Mouse (Mus musculus): Measurements from ENCODE around the gene Wars. TPM values are rescaled to one million over a fixed set of nuclear protein-coding genes. Genes with fewer than 3 reads are reported as not detected.

Wars gene
- polyA plus RNA-seq, 1 experiment from 2014 or later, result 123 TPM

DNA sequence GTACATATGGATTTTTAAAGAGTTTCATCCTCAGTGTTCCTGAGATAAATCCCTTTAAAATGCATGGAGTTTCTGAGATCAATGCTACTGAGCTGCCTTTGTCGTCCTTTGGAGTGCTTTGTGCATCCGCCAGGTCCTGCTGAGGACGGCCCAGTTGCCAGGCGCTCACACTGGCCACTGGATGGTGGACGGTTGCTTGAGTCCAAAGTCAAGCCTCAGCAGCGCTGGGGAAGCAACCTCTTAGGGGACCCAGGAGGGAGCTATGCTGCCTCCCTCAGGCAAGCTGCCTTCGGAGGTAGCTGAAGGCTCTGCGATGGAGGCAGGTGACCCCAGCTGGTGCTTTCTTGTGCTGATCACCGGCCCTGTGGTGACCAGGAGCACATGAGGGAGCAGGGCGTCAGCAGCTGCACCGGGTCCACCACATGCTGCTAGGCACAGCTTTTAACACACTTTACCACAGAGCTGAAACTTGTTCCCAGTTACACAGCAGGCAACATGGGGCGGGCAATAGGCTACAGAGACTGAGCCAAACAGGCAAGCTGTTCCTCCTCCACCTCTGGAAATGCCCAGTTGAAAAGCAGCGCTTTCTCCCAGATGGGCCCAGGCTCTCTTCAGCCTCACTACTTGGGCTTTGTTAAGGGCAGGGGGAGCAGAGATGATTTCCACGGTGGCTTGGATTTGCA, 11.8 kb upstream of the Wars start:
- H3K27me3 ChIP-seq (replicated peaks), result no peaks in the 10 kb centered on the region
- peak; percentile 31; the same call in 1 of the 2 replicates for ATAC-seq (ENCODE audit: low FRiP score, low read depth)
- peak overlapping the region; percentile 21; the same call in 1 of the 2 replicates for H3K4me2 ChIP-seq (replicated peaks)
- H3K9me3 ChIP-seq, result no peaks in the 10 kb centered on the region
- no peak overlapping the region for H3K9ac ChIP-seq
- H3K27ac ChIP-seq, result peak overlapping the region; percentile 67; the same call in 1 of the 2 replicates
- H3K4me1 ChIP-seq, result peaks cover 54% of the 10 kb centered on the region
- H3K36me3 ChIP-seq, result no peaks in the 10 kb centered on the region
- H3K4me3 ChIP-seq, result no peak overlapping the region
- WGBS, result 26% methylated on average over 14 of the region's 14 CpGs

DNA sequence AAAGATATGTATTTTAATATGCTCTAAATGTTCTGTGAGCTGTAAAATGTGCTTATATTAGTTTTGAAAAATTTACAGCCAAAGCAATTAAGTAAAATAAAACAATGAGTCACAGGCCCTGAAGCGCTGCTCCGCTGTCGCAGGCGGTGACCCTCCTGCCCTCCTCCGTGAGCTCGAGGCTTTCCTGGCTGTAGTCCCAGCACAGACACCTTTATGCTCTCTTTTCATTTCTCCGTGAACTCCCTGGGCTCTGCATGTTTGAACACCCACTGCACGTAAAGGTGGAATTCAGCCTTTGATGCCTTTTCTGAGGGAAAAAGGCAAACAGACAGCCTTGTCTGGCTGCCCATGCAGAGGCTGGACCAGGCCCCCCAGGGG, 10.3 kb upstream of the Wars start:
- no peak overlapping the region for H3K4me2 ChIP-seq (replicated peaks)

DNA sequence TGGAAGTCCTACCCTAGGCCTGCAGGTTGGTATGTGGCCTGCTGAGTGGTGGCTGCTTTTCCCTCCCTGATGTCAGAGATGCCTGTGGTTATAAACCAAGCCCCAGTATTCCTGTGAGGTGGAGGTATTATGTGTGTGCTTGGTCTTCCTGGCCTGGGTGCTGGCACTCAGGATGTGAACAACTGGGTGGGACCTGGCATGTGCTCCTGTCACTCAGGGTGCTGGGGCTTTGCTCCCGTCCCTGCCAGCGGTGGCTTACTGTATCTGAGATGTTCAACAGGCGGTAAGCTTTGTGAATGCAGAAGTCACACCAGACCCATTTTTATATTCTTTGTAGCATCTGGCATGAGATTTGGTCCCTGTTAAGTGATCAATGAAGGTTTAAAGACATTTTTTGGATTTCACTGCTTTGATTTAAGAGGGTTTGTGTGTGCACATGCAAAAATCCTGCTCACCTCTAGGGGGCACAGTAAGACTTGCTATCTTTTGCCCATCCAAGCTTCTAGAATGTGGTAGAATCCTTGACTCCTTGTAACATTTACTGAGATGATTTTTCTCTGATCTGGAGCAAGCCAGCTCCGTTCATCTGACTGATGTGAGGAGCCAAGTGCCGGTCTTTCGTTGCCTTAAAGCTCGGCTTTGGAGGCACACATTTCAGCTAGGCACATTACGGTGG, 9.8 kb upstream of the Wars start:
- WGBS, result 79% methylated on average over 8 of the region's 8 CpGs
- Histone ChIP-seq H3K36me3 (peaks cover 1% of the 10 kb centered on the region; the same call in 1 of the 2 replicates), H3K9me3 (no peaks in the 10 kb centered on the region), H3K4me1 (peaks cover 41% of the 10 kb centered on the region), H3K4me2 (replicated peaks) (no peak overlapping the region), H3K27ac (no peak overlapping the region), H3K4me3 (no peak overlapping the region), H3K9ac (no peak overlapping the region), H3K27me3 (replicated peaks) (no peaks in the 10 kb centered on the region)
- ATAC-seq (ENCODE audit: low FRiP score, low read depth), result no peak

More for the DNA sequence above, 10.3 kb upstream of the Wars start:
- Histone ChIP-seq H3K27me3 (replicated peaks) (no peaks in the 10 kb centered on the region), H3K4me3 (no peak overlapping the region), H3K27ac (no peak overlapping the region), H3K4me1 (peaks cover 46% of the 10 kb centered on the region), H3K36me3 (no peaks in the 10 kb centered on the region), H3K9me3 (no peaks in the 10 kb centered on the region), H3K9ac (no peak overlapping the region)
- ATAC-seq (ENCODE audit: low FRiP score, low read depth), result no peak
- WGBS, result 42% methylated on average over 8 of the region's 8 CpGs

DNA sequence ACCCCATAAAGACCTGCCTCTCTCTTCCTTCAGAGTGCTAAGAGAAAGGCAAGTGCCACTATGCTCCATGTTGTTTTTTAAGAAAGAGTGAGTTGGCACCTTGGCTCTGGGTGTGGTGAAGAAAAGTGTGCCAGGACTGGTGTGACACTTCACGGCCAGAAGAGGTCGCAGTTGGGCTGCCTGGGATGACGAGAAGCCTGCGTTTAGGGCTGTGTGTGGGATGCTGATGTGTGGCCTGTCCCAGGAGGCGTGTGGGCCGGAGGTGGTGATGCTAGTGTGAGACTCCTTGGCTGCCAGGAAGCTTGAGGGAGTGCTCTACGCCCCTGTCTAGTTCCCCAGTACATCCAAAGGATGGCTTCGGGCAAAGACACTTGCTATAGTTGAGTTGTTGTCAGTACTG, 9.0 kb upstream of the Wars start:
- ATAC-seq (ENCODE audit: low FRiP score, low read depth), result 0 out of 2 replicates have a peak, but pooled peaks have one; percentile 38
- Histone ChIP-seq H3K4me2 (replicated peaks) (no peak overlapping the region), H3K27ac (no peak overlapping the region), H3K9me3 (no peaks in the 10 kb centered on the region), H3K4me1 (peaks cover 33% of the 10 kb centered on the region), H3K27me3 (replicated peaks) (no peaks in the 10 kb centered on the region), H3K9ac (no peak overlapping the region), H3K36me3 (peaks cover 6% of the 10 kb centered on the region; the same call in 1 of the 2 replicates), H3K4me3 (no peak overlapping the region)
- WGBS, result 20% methylated on average over 8 of the region's 8 CpGs

DNA sequence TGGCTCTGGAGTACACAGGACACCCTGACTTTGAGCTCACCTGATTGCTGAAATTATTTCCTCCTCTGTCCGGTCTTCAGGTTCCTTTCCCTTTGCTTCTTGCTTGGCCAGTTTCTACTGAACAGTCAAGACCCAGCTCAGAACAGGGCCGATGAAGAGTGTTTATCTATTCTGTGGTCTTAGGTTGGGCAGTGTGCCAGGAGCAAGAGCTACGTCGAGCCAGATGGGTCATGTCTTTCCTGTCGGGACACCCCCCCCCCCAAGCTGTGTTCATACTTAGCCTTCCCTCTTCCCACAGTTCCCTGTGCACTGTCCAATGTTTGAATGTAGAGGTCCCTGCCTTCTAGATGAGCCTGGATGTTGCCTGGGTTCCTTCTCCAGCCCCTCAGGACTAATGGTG, 7.4 kb upstream of the Wars start:
- no peaks in the 10 kb centered on the region for H3K9me3 ChIP-seq
- ATAC-seq (ENCODE audit: low FRiP score, low read depth), result no peak
- H3K36me3 ChIP-seq, result peaks cover 6% of the 10 kb centered on the region; the same call in 1 of the 2 replicates
- 82% methylated on average over 5 of the region's 5 CpGs for WGBS
- no peak overlapping the region for H3K9ac ChIP-seq
- H3K4me1 ChIP-seq, result peaks cover 24% of the 10 kb centered on the region
- no peak overlapping the region for H3K4me2 ChIP-seq (replicated peaks)
- no peaks in the 10 kb centered on the region for H3K27me3 ChIP-seq (replicated peaks)
- no peak overlapping the region for H3K27ac ChIP-seq
- no peak overlapping the region for H3K4me3 ChIP-seq

DNA sequence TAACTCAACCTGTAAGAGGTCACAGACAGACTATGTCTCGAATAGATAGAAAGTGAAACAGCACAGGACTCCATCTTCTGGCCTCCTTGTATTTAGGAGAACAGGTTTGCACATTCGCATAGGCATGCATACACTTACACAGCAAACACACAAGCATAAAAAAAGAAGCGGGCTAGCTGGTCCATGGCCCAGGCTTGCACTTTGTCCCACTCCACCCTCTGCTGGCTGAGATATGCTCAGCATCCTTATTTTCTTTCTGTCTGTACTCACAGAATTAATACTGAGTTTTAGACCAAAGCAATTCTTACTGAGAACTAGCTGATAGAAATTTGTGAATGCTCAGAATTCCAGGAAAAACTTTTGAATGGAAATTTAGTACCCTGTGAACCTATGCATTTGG, 2.0 kb upstream of the Wars start:
- Histone ChIP-seq H3K36me3 (peaks cover 6% of the 10 kb centered on the region; the same call in 1 of the 2 replicates), H3K4me3 (no peak overlapping the region), H3K9me3 (no peaks in the 10 kb centered on the region), H3K27me3 (replicated peaks) (no peaks in the 10 kb centered on the region), H3K27ac (no peak overlapping the region), H3K9ac (no peak overlapping the region), H3K4me1 (peaks cover 15% of the 10 kb centered on the region), H3K4me2 (replicated peaks) (no peak overlapping the region)
- ATAC-seq (ENCODE audit: low FRiP score, low read depth), result no peak
- WGBS, result 79% methylated on average over 3 of the region's 3 CpGs

DNA sequence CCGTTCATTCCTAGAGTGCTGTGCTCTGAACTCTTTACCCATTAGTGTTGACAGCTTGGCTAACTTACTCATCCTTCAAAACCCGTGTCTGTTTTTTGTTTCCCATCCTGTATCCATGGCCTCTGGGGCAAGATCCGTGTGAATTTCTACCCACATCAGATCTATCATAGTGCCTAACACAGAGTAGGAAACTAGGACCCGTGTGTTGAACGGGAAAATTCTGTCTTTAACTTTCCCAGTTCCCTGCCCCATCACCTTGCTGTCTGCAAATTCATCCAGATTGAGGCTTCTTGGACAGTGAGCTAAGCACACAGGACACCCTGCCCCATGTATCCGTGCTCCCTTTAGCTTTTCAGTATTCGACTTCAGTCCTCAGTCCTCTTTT, 450 bp upstream of the Wars start:
- H3K27ac ChIP-seq, result no peak overlapping the region
- peaks cover 17% of the 10 kb centered on the region for H3K36me3 ChIP-seq
- H3K4me2 ChIP-seq (replicated peaks), result peak overlapping the region; percentile 96
- H3K4me3 ChIP-seq, result peak overlapping the region; percentile 88
- H3K4me1 ChIP-seq, result peaks cover 15% of the 10 kb centered on the region
- no peaks in the 10 kb centered on the region for H3K27me3 ChIP-seq (replicated peaks)
- ATAC-seq (ENCODE audit: low FRiP score, low read depth), result peak; percentile 52
- WGBS, result 4% methylated on average over 7 of the region's 7 CpGs
- peak overlapping the region; percentile 64 for H3K9ac ChIP-seq
- H3K9me3 ChIP-seq, result no peaks in the 10 kb centered on the region

DNA sequence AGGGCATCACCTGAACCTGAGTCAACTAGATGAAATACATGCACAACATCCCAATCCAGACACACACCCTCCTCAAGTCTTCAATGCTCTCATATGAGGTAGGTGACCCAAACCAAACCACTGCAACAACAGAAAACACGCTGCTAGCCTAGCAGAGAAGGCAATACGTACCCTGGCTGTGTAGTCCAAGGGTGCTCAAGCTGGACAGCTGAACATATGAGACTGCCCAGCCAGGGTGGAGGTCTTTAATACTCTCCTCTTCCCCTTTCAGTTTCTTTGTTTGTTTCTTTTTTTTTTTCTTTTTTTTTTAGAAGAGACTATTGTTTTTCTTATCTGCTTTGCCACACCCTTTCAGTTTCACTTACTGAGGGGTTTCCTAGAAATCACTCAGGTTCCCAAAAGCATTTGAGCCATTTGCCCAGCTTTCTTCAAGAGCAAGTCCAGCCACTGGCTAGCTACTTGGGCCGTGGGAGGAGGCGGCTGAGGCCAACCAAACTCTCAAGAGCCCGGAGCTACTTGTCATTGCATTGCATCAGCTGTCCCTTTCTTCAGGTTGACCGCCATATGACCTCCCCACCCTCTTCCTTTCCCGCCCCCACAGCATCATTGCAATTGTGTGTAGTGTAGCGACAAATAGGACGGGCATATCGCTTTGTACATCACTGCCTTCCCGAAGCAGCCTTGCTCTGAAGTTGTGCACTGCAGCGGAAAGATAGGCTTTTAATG, 822 bp downstream of the Wars start, which contains the start of gene Wdr25:
Wdr25 (plus strand) TSS at position 643 of the 726 bp plus-strand sequence.
- Histone ChIP-seq H3K36me3 (peaks cover 20% of the 10 kb centered on the region), H3K9ac (peak within 1 kb of the TSS; percentile 83), H3K27me3 (replicated peaks) (no peaks in the 10 kb centered on the region), H3K9me3 (no peaks in the 10 kb centered on the region), H3K27ac (no peak within 1 kb of the TSS), H3K4me1 (peaks cover 15% of the 10 kb centered on the region), H3K4me3 (peak within 1 kb of the TSS; percentile 88), H3K4me2 (replicated peaks) (peak within 1 kb of the TSS; percentile 96)
- ATAC-seq (ENCODE audit: low FRiP score, low read depth), result 0 out of 2 replicates have a peak, but pooled peaks have one; percentile 11
- 21% methylated on average over 12 of the region's 12 CpGs for WGBS

DNA sequence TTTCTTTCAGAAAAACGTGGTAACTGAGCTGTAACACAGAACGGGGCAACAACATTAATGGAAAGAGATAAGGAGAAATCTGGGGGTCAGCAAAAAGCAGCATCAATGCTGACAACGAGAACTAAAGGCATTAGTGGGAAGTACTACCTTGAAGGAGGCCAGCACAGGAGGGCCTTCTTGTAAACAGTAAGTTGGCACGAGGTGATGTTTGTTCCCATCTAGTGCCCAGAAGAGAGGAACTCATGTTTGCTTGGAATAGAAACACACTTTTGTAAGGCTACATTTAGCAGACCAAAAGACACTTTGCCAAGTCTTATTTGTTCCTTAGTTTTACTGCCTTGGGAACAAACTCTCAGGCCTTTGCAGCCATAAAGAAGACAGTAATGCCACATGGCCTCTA, 5.3 kb downstream of the Wars start:
- H3K9ac ChIP-seq, result no peak overlapping the region
- 74% methylated on average over 4 of the region's 4 CpGs for WGBS
- H3K9me3 ChIP-seq, result no peaks in the 10 kb centered on the region
- no peaks in the 10 kb centered on the region for H3K27me3 ChIP-seq (replicated peaks)
- no peak overlapping the region for H3K4me2 ChIP-seq (replicated peaks)
- no peak for ATAC-seq (ENCODE audit: low FRiP score, low read depth)
- H3K4me3 ChIP-seq, result no peak overlapping the region
- H3K4me1 ChIP-seq, result peaks cover 9% of the 10 kb centered on the region
- H3K36me3 ChIP-seq, result peaks cover 63% of the 10 kb centered on the region
- H3K27ac ChIP-seq, result no peak overlapping the region

DNA sequence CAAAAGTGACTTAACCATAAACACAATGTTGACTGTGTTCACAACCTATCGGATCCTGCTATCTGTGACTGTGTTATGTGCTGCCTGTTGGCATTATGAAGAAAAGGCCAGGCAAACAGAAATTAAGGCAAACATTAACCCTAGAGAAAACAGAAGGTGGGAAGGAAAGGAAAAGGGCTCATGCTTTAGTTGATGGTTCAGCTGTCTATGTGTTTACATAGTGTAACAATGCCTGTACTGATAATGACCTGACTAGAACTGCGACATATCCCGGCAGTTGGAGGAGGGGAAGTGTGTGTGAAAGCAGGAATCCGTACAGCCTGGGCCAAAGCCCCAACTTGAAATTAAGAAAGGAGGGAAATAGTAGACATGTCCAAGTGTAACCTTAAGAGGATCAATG, 6.9 kb downstream of the Wars start:
- Histone ChIP-seq H3K27me3 (replicated peaks) (no peaks in the 10 kb centered on the region), H3K4me3 (no peak overlapping the region), H3K9ac (no peak overlapping the region), H3K9me3 (no peaks in the 10 kb centered on the region), H3K27ac (no peak overlapping the region), H3K4me2 (replicated peaks) (no peak overlapping the region), H3K4me1 (no peaks in the 10 kb centered on the region), H3K36me3 (peaks cover 70% of the 10 kb centered on the region)
- ATAC-seq (ENCODE audit: low FRiP score, low read depth), result no peak
- WGBS, result 97% methylated on average over 4 of the region's 4 CpGs

DNA sequence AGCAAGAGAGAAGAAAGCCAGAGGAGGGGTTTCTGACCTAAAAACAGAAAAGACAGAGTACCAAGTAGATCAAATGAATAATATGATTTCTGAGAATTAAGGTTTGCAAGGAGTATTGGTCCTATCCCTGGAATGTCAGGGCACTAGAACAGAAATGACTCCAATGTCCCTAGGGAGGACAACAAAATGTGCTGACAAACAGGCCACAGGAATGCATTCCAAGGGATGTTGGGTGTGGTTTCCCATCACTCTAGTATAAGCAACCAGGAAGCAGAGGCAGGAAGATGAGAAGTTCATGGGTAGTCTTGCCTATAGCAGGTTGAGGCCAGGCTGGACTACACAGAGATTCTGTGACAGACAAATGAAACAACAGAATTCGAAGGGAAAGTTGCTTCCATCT, 8.1 kb downstream of the Wars start:
- Histone ChIP-seq H3K36me3 (peaks cover 77% of the 10 kb centered on the region), H3K27ac (no peak overlapping the region), H3K27me3 (replicated peaks) (no peaks in the 10 kb centered on the region), H3K9me3 (no peaks in the 10 kb centered on the region), H3K4me2 (replicated peaks) (no peak overlapping the region), H3K4me3 (no peak overlapping the region), H3K9ac (no peak overlapping the region), H3K4me1 (no peaks in the 10 kb centered on the region)
- ATAC-seq (ENCODE audit: low FRiP score, low read depth), result no peak
- WGBS, result 97% methylated on average over 1 of the region's 1 CpGs

DNA sequence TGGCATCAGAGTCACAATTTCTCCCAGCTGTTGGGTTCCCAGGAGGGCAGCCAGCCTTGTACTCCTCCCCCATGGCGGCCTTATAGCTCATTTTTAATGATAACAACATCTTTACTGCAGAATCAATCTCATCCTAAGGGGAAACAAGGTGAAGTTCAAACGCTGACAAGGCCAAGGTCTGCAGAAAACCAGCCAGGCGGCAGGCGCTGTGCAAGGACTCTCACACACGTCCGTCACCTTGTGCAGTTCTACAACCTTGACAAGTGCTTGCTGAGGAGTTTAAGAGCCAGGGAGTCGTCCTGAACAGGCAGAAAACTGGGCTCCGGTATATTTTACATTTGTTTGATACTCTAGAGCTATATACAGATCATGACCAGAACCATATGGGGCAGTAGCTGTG, 11.2 kb downstream of the Wars start:
- H3K36me3 ChIP-seq, result peaks cover 75% of the 10 kb centered on the region
- WGBS, result 93% methylated on average over 8 of the region's 8 CpGs
- H3K4me3 ChIP-seq, result no peak overlapping the region
- no peak overlapping the region for H3K9ac ChIP-seq
- ATAC-seq (ENCODE audit: low FRiP score, low read depth), result no peak
- H3K9me3 ChIP-seq, result no peaks in the 10 kb centered on the region
- H3K27ac ChIP-seq, result no peak overlapping the region
- no peaks in the 10 kb centered on the region for H3K4me1 ChIP-seq
- H3K4me2 ChIP-seq (replicated peaks), result no peak overlapping the region
- no peaks in the 10 kb centered on the region for H3K27me3 ChIP-seq (replicated peaks)

Measured in neural tube, embryonic 12.5 days (tissue).